Mouse (Mus musculus): Measurements from ENCODE around the gene Fzd7. TPM values are rescaled to one million over a fixed set of nuclear protein-coding genes. Genes with fewer than 3 reads are reported as not detected.

Fzd7 gene
- polyA plus RNA-seq, 1 experiment from 2014 or later = 22.7 TPM

GRCm38 (mm10) chr1:59534976-59535810, 53.0 kb downstream of the Fzd7 start:
- Histone ChIP-seq H3K4me2 (no peak overlapping the region), H3K27me3 (ENCODE audit: insufficient read depth, low read length) (no peaks in the 10 kb centered on the region), H3K4me3 (ENCODE audit: low read depth, low read length) (no peak overlapping the region), H3K9ac (no peak overlapping the region), H3K36me3 (ENCODE audit: insufficient read depth) (no peaks in the 10 kb centered on the region), H3K4me1 (ENCODE audit: insufficient read depth) (no peaks in the 10 kb centered on the region), H3K27ac (ENCODE audit: low read depth) (0 out of 2 replicates have a peak overlapping the region, but pooled peaks have one; percentile 15), H3K9me3 (ENCODE audit: low read depth, low read length) (no peaks in the 10 kb centered on the region)
- DNase-seq (no peak), ATAC-seq (ENCODE audit: insufficient read depth) (peak; percentile 28; the same call in 1 of the 2 replicates)
- 29% methylated on average over 5 of the region's 5 CpGs for WGBS
- TF ChIP-seq CTCF (IDR thresholded peaks at IDR 0.05; ENCODE audit: low read depth) = no peak

Other genes with a start within 250 kb of the Fzd7 start
- 12.5 and 13.5 TPM in 2 replicates for gene Als2, start 245.2 kb upstream of the Fzd7 start, polyA plus RNA-seq (2014; fragmentation: Nextera tagmentation; extraction: Ambion mirVana)
- 0.16 TPM in 1 of 2 replicates, not detected in the other for gene Cdk15, start 225.5 kb upstream of the Fzd7 start, polyA plus RNA-seq (2014; fragmentation: Nextera tagmentation; extraction: Ambion mirVana)
- gene Gm973, start 33.8 kb downstream of the Fzd7 start, polyA plus RNA-seq (2014; fragmentation: Nextera tagmentation; extraction: Ambion mirVana) = 0.41 TPM in 1 of 2 replicates, not detected in the other
- 412 and 431 TPM in 2 replicates for gene Sumo1, start 188.4 kb downstream of the Fzd7 start, polyA plus RNA-seq (2014; fragmentation: Nextera tagmentation; extraction: Ambion mirVana)
- gene Nop58, start 202.5 kb downstream of the Fzd7 start, polyA plus RNA-seq (2014; fragmentation: Nextera tagmentation; extraction: Ambion mirVana) = 272 and 284 TPM in 2 replicates